Mouse (Mus musculus) MEL-GATA-1-ER (cell line): ENCODE data around the gene Gm21188.
"Not testable (repeated sequence)": the region's sequence is repeated elsewhere in the genome, so short reads cannot be mapped to it uniquely, and the experiment has no call there.

Source experiments
- DNase-seq: peaks from one replicate; pipeline ENCODE4 v3.0.0-alpha.2; 2012; ENCODE audit warnings: low read depth; ENCODE audit errors: extremely low read depth

Gene Gm21188

DNA sequence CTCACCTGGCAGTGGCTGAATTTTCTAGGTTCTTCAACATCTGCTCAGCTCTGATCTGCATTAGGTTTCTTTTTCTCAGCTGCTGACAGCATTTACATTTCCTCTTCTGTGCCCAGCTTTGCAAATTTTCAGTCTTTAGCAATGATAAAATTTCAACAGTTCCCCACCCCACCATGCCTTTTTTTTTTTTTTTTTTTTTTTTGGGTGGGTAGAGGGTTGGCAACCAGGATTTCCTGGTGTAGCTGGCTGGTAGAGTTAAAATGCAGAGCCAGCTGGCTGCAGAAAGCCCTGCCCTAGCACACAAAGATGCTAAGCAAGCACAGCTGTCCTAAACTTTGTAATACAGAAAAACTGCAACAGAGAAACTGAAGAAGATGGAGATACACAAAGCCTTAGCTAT is at the start of gene Gm21188:
Gene Gm21188 (minus strand): TSS at position 110 of the 400 bp plus-strand sequence.
- DNase-seq = not testable (repeated sequence)

DNA sequence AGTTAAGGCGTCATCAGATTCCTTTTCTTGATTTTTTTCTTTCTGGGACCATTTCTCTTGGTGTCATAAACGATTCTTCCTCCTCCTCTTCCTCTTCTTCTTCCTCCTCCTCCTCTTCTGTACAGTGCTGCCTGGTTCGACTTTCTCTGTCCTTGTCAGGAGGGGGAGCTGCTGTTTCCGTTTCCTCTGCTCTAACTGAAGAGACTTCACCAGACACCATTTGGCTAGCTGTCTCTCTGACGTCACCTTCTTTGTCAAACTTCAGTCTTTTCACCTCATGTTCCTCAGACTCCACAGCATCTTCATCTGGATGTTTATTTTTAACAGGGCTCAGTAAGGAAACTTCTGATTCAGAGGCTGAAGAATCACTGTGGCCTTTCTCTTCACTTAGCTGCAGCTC is 47.3 kb upstream of the Gm21188 start:
- DNase-seq = not testable (repeated sequence)

DNA sequence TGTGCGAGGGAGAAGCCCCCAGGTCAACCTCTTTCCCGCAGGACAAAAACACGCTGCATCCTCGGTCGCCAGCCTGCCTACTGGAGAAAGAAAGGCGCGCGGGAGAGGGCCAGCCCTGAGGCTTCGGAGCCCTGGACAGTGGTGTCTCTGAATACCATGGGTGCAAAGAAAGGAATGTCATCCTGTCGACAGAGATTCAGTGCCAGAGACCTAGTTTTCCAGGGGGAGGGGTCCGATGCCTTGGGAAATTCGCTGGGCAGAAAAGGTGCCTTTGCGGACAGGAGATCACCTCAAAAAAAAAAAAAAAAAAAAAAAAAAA is 44.9 kb upstream of the Gm21188 start:
- not testable (repeated sequence) for DNase-seq

DNA sequence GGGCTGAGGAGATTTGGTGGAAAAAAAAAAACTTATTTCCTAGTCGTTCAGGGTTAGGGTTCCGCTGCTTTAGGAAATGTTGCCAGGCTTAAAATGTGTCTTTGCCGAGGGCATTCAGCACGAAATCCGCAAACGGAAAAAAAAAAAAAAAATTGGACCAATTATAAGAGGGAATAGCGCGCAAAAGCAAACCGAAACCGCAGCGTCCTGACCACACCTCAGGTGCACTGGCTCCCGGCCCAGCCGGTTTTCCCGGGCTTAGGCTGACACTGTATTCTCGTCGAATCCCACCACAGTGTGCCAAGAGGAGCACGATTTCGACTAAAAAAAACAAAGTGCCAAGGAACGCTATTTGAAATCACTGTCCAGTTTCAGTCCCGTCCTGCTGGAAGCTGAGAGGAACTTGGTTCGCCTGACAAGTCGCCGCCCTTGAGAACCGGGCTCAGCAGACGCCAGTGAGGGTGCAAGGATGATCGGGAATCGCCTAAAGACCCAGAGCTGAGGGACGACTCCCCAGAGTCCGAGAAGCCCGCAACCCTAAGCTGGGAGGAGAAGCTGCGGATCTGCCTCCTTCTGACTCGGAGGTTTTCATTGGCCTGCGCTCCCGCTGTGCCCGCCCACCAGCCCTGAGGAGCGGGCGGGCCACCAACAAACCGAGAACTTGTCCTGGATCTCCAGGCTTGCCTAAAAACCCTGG is 44.4 kb upstream of the Gm21188 start:
- not testable (repeated sequence) for DNase-seq

DNA sequence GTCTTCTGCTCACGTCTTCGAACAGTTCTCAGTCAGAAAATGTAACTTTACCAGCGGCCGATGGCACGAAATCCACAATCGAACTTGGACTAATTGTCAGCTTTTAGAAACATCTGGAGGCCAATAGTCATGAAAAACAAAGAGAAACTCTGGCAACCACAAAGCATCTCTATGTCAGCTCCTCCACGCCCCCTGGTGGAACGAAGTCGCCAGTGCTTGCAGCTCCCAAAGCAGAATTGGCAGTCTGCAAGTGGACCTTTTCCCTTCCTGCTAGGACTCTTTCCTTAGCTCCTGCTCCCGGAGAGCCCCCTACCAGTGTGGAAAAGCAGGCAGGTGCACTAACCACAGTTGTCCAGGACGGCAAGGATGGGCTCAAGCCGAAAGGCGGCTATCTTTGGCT is 41.0 kb upstream of the Gm21188 start:
- not testable (repeated sequence) for DNase-seq

DNA sequence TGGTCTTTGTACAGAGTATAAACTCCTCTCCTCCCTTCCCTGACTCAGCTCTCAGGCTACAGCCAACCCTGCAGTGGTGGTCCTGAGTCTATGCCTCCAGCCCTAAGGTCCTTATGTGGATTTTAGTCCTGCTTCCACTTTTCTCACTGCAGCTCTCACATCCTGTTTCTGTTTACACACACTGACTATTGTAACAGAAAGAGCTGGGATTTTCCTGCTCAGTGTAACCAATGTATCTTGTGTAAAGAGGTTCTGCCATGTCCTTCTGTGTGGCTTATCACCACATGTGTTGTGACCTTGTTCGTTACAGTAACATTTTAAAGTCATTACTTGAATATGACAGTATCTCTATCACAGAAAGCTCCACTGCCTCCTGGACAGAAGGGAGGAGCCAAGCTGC is 27.6 kb upstream of the Gm21188 start:
- not testable (repeated sequence) for DNase-seq

DNA sequence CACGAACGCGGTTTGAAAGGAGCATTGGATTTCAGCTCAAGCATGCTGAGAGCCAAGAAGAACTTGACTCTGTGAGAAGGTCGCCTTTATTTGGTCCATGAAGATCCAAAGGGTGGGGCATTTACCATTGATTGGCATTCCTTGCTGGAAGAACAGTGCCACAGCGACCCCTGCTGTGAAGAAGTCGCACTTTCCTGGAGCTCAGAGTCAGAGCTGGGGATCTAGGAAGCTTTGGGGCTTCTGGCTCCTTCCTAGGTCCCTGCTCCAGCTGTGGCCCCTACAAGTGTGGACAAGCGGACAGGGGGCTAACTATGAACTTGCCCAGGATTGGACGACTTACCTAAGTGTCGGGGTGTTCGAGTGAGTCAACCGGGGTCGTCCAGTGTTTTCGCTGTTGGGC is 18.9 kb upstream of the Gm21188 start:
- not testable (repeated sequence) for DNase-seq

DNA sequence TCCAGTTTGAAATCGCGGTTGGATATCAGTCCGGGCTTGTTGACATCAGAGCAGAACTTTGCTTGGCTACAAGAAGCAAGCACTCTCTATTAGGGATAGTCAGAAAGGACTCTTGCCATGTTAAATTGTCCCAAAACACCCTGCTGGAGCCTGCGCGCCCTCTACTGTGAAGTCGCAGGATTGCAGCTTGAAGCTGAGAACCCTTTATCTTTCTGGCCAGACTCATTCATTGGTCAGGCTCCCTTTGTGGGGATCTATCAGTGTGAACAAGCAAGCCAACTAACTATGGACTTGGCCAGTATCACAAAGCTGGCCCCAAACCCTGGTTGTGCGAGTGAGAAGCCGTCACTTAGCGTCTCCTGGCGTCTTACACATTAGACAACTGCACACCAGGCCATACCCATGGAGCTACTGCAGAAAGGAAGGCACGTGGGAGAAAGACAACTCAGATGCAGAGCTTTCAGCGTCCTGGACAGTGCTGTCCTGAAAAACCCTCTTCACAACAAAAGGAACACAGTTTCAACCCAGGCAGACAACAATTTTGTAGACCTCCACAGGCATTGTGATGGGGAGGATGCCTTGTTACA is 18.1 kb upstream of the Gm21188 start:
- not testable (repeated sequence) for DNase-seq

DNA sequence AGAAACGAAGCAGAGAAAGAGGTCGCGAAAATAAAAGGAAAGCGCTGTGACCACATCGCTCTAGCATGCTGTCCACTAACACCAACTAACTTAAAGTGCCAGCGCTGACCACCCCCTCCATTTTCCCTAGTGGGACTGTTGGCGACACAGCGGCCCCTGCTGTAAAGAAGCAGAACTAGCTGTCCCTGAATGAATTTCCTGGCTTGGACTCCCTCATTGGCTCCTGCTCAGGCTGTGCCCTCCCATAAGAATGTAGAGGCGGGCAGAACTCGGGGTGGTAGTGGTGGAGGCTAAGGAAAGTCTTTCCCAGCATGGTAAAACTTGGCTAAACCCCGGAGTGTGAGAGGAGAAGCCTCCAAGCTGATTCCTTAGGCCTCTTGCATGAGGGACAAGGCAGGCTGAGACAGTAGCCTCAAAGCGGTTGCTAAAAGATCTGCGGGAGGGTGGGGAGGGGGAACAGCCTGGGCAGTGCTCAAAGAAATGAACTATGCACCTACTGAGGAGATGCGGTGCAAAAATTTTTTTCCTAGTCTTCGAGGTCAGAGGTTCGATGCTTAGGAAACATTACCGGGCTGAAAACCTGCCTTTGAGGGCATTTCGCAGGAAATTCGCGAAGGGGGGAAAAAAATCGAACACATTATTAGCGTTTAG is 11.6 kb upstream of the Gm21188 start:
- DNase-seq = not testable (repeated sequence)

DNA sequence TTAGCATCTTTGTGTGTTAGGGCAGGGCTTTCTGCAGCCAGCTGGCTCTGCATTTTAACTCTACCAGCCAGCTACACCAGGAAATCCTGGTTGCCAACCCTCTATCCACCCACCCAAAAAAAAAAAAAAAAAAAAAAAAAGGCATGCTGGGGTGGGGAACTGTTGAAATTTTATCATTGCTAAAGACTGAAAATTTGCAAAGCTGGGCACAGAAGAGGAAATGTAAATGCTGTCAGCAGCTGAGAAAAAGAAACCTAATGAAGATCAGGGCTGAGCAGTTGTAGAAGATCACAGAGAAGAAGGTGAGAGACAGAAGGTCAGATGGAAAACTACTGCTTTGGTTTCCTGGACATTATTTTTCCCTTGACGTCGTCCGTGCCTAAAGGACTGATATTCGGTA is 10.9 kb upstream of the Gm21188 start:
- not testable (repeated sequence) for DNase-seq

DNA sequence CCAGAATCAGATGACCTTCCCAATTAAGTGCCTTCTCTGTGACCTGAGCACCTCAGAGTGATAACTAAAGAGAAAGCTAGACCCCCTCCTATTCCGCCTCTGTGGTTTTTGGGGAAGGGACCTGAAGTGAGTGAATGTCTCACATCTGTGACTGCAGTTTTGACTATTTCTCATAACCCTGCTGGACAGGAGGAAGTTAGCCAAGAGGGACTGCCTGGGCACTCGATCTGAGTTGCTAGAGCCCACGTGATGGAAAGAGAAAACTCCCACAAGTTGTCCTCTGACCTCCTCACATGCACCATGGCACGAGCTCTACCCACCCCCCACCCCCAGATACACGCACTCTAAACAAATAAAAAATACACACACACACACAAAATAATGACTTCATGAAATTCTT is 3.4 kb downstream of the Gm21188 start:
- DNase-seq = not testable (repeated sequence)

DNA sequence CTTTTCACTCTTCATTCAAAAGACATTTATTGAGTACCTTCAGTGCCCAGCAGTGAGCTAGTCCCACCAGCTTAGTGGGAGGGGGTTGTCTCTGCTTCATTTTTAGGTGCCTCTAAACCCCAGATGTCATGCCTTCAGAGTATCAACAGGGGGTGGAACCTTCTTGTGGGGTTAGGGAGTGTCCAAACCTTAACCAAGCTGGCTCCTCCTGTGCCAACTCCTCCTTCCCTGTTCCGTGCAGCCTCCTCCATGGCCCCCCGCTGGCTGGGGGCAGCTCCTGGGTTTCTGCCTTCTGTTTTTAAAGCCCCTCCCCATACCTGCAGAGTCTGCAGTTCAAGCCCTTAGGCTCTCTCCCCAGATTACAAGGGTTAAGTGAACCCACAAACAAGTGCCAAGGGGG is 3.8 kb downstream of the Gm21188 start:
- not testable (repeated sequence) for DNase-seq

DNA sequence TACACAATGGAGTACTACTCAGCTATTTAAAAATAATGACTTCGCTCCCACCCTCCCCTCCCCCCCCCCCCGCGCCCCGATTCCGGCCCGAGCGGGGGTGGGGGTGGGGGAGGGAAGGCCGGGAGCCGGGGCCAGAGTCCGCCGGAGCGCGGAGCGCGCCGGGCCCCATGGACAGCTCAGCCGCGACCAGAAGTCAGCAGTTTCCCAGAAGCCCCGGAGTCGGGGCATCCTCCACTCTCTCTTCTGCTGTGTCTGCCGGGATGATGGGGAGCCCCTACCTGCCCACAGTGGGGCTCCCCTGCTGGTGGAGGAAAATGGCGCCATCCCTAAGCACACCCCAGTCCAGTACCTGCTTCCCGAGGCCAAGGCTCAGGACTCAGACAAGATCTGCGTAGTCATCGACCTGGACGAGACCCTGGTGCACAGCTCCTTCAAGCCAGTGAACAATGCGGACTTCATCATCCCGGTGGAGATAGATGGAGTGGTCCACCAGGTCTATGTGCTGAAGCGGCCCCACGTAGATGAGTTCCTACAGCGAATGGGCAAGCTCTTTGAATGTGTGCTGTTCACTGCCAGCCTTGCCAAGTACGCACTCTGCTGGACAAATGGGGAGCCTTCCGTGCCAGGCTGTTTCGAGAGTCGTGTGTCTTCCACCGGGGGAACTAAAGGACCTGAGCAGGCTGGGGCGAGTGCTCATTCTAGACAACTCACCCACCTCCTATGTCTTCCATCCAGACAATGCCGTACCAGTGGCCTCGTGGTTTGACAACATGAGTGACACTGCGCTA is 5.4 kb downstream of the Gm21188 start:
- DNase-seq = not testable (repeated sequence)

DNA sequence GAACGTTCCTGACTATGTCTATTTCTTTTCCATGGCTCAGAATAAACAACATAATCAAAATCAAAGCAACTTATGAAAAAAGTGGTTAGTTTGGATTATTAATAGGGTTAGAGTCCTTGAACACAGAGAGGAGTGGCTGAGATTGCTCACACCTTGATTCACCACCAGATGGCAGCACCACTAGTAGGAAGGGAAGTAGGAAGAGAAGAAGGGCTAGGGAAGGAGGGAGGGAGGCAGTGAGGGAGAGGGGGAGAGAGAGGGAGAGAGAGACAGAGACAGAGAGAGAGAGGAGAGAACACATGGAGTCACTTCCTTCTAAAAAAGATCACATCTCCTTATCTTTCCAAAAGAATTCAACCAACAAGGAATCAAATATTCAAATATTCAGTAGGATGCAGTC is 10.8 kb downstream of the Gm21188 start:
- not testable (repeated sequence) for DNase-seq

DNA sequence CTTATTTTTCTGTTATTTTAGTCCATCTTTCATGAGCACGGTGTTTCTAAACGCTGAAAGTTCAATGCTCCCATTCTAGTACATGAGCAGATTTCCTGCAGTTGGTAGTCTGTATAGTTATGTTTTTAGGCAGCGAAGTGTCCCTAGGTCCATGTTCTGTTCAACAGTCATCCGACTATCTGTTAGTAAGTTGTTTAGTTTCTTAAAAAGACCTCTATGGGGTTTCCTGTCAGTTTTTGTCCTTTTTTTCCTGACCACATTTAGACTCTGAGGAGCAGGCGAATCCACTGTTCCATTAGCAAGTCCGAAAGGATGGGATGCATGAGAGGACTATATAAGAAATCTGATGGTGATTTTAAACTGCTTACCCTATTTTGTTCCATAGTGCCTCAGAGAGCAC is 14.1 kb downstream of the Gm21188 start:
- DNase-seq = not testable (repeated sequence)

DNA sequence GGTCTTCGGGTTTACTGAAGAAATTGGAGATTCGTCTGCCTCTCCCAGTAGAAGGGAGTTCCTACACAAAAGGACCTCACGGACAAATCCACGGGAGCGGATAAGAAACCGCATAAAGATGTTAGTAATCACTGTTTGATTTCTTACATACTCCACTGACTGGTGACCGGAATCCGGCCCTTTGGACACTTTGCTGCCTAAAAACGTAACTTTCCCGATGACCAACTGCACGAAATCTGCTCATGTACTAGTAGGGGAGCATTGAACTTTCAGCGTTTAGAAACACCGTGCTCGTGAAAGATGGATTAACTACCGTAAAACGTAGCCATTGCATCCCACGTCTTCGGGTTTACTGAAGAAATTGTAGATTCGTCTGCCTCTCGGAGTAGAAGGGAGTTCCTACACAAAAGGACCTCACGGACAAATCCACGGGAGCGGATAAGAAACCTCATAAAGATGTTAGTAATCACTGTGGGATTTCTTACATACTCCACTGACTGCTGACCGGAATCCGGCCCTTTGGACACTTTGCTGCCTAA is 15.3 kb downstream of the Gm21188 start:
- not testable (repeated sequence) for DNase-seq

DNA sequence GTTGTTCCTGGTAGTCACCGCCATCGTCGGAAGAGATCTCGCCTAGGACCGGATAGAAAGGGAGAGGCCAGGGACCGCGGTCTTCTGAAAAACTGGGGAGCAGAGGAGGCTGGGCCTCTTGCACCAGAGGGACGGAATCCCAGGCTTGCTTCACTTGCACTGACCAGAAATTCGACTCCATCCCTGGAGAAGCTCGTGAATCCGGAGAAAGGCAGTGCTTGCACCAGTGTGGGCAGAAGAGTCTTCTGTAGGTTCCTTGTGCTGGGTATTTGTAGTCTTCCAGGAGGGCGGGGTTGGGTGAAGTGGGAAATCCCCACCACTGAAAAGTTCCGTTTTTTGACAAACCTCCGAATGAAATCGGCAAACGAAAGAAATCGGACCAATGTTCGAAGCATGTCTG is 16.8 kb downstream of the Gm21188 start:
- not testable (repeated sequence) for DNase-seq

DNA sequence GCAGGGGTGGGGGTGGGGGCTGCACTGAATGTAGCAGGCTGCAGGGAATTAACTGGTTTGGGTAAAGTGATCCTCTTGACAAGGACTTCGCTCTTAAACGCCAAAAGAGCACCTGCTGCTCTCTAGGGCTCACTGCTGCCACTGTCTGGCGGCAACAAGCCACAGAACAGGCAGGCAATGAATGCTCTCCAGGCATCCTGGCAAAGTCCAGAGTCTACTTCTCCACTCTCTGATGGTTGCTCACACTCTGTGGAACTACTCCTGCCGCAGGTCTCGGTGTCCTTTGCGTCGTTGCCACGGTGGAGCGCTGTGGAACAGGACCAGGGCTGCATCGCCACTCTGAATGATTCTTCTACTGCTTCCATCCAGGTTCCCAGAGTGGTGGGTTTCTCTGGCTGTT is 17.4 kb downstream of the Gm21188 start:
- DNase-seq = not testable (repeated sequence)

DNA sequence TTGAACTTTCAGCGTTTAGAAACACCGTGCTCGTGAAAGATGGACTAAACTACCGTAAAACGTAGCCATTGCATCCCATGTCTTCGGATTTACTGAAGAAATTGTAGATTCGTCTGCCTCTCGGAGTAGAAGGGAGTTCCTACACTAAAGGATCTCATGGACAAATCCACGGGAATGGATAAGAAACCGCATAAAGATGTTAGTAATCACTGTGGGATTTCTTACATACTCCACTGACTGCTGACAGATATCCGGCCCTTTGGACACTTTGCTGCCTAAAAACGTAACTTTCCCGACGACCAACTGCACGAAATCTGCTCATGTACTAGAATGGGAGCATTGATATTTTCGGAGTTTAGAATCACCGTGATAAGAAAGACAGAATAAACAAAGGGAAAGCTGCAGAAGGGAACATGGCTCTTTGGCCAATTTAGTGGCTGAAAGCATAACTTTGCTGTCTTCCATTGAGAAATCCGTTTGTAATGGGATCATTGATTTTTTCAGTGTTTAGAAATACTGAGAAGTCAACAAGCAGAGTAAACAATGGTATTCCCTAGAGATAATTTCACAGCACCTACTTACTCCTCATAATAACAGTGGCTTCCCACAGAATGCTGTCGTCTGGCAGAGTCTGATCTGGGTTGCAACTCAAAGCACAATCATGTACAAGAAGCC is 18.3 kb downstream of the Gm21188 start:
- DNase-seq = not testable (repeated sequence)

DNA sequence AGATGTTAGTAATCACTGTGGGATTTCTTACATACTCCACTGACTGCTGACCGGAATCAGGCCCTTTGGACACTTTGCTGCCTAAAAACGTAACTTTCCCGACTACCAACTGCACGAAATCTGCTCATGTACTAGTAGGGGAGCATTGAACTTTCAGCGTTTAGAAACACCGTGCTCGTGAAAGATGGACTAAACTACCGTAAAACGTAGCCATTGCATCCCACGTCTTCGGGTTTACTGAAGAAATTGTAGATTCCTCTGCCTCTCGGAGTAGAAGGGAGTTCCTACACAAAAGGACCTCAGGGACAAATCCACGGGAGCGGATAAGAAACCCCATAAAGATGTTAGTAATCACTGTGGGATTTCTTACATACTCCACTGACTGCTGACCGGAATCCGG is 20.3 kb downstream of the Gm21188 start:
- not testable (repeated sequence) for DNase-seq

DNA sequence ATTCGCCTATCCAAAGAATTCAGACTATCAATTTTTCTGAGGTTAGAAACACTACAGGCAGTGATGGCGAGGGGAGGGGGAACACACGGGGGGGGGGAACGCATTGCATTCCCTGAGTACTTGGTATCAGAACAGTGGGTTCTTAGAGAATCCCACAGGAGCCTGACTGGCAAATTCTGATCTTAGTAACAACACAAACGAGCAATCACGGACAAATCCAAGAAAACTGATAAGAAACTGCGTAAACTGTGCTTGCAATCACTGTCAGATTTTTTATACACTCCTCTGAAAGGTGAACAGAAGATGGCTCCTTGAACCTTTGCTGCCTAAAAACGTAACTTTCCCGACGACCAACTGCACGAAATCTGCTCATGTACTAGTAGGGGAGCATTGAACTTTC is 24.6 kb downstream of the Gm21188 start:
- DNase-seq = not testable (repeated sequence)
